Mouse (Mus musculus) myocyte (in vitro differentiated cells): ENCODE measurements around the gene Cox18.

Source experiments
- CEBPB ChIP-seq: IDR thresholded peaks from 2 replicates; pipeline ENCODE4 v1.6.1; 2011; ENCODE audit warnings: mild to moderate bottlenecking, moderate library complexity; ENCODE audit not compliant: poor library complexity, insufficient read depth, severe bottlenecking
- MAX ChIP-seq: IDR thresholded peaks from one replicate; pipeline ENCODE4 v1.6.1; 2011; ENCODE audit warnings: low read depth, mild to moderate bottlenecking, control low read depth
- MYOG ChIP-seq, 3 experiments: IDR thresholded peaks; one replicate each; pipeline ENCODE4 v1.6.1; 2011; ENCODE audit warnings: control low read depth in 2 of 3, low read depth in 2 of 3, mild to moderate bottlenecking in 2 of 3; ENCODE audit not compliant: insufficient read length in 2 of 3, control insufficient read depth in 1 of 3, insufficient read depth in 1 of 3
- POLR2A ChIP-seq: IDR thresholded peaks from one replicate; pipeline ENCODE4 v1.6.1; 2011; ENCODE audit warnings: low read depth, mild to moderate bottlenecking, control low read depth, moderate library complexity; ENCODE audit not compliant: insufficient read length

- TF ChIP-seq POLR2A (no peak), MYOG (IDR thresholded peaks at IDR 0.05; ENCODE audit: control insufficient read depth in 1 of 3, insufficient read depth in 1 of 3, insufficient read length in 2 of 3, low read depth in 2 of 3) (no peak), MAX (no peak), CEBPB (no peak)
These were observed 29.0 kb downstream of the Cox18 start for GRCm38 (mm10) chr5:90194831-90195230.
